Mouse (Mus musculus) small intestine, adult 2 months (tissue): Measurements from ENCODE around the gene Nxpe2.

Experiments used
- CTCF ChIP-seq: fragments of 200-500 bp; IDR thresholded peaks from 2 replicates; pipeline ENCODE4 v1.5.1; 2012; ENCODE audit warnings: low read depth, mild to moderate bottlenecking, control low read depth, inconsistent platforms, low read length, moderate library complexity, mixed read lengths; ENCODE audit not compliant: insufficient replicate concordance, insufficient read length; ENCODE audit errors: extremely low read depth
- POLR2A ChIP-seq: fragments of 200-500 bp; IDR thresholded peaks from 2 replicates; pipeline ENCODE4 v1.6.1; 2012; ENCODE audit warnings: low read depth, mild to moderate bottlenecking, control low read depth, inconsistent platforms, low read length, moderate library complexity

- TF ChIP-seq CTCF = no peak
- no peak for TF ChIP-seq POLR2A
Measured at GRCm38 (mm10) chr9:48362743-48363142, 9.5 kb upstream of the Nxpe2 start.
